31 mouse cellular contexts compared by ENCODE assay signal in genomic region chr7:112797526-112798321, GRCm38 (mm10).
DNase-seq lines count a peak whose midpoint lies in the region; ATAC-seq and TF ChIP-seq lines count a peak whose summit lies in the region.
"Had no signal": no experiment of that assay in that cellular context is flagged by ENCODE, and none has a peak within 500 bp of the region (broad histone marks: within the 10 kb centered on the region; RNA-seq: fewer than 3 reads in every experiment).

No protein-coding gene starts in this region.

- TF ChIP-seq EP300 in liver, postnatal 0 days (IDR thresholded peaks at IDR 0.05; ENCODE audit: low read depth): no peak

- H3K9me3 ChIP-seq in liver, postnatal 0 days (ENCODE audit: low read length): no peaks in the 10 kb centered on the region
- H3K9me3 ChIP-seq in embryonic facial prominence, embryonic 12.5 days: no peaks in the 10 kb centered on the region
- H3K9me3 ChIP-seq in limb, embryonic 10.5 days (replicated peaks): no peaks in the 10 kb centered on the region
- H3K9me3 ChIP-seq: forebrain, embryonic 10.5 days; forebrain, embryonic 15.5 days; heart, embryonic 10.5 days; heart, embryonic 15.5 days; hindbrain, embryonic 12.5 days; limb, embryonic 15.5 days; midbrain, embryonic 12.5 days; neural tube, embryonic 13.5 days had no signal

- no peak for ATAC-seq in liver, postnatal 0 days
- ATAC-seq in embryonic facial prominence, embryonic 12.5 days (ENCODE audit: insufficient number of reproducible peaks, insufficient read depth, low FRiP score, low TSS enrichment): no peak
- ATAC-seq: forebrain, embryonic 15.5 days; intestine, embryonic 16.5 days; Patski had no signal

- H3K4me2 ChIP-seq in liver, postnatal 0 days (ENCODE audit: low read depth, low read length): no peak overlapping the region
- no peak overlapping the region for H3K4me2 ChIP-seq in embryonic facial prominence, embryonic 12.5 days (replicated peaks)
- H3K4me2 ChIP-seq: forebrain, embryonic 15.5 days; heart, embryonic 15.5 days; hindbrain, embryonic 12.5 days; limb, embryonic 15.5 days; lung, embryonic 14.5 days; midbrain, embryonic 12.5 days; neural tube, embryonic 13.5 days had no signal

- peak; percentile 72 for DNase-seq in liver, adult 2 months (ENCODE audit: extremely low read depth, low read depth, low spot score)
- no peak for DNase-seq in liver, postnatal 0 days
- no peak for DNase-seq in limb, embryonic 10.5 days (ENCODE audit: low spot score)
- no peak for DNase-seq in cerebellum, postnatal 36 days
- DNase-seq in lung, postnatal 4 days: no peak
- no peak for DNase-seq in layer of hippocampus, postnatal 25 days (ENCODE audit: extremely low spot score in 1 of 2, low spot score in 1 of 2)
- DNase-seq: adrenal gland, postnatal 25 days; cerebellum, adult 18-20 months; cerebellum, postnatal 10 days; gastrocnemius, postnatal 10 days; heart, postnatal 36 days; kidney, adult 9 months; kidney, postnatal 14 days; lung, embryonic 14.5 days; lung, postnatal 14 days; right cerebral cortex, postnatal 4 days; thymus, postnatal 4 days had no signal

- 60% methylated on average over 8 of the region's 8 CpGs for WGBS in liver, adult 2 months
- WGBS in liver, postnatal 0 days (ENCODE audit: insufficient replicate concordance): 71% methylated on average over 8 of the region's 8 CpGs
- 70% methylated on average over 8 of the region's 8 CpGs for WGBS in embryonic facial prominence, embryonic 12.5 days
- WGBS in limb, embryonic 10.5 days: 87% methylated on average over 8 of the region's 8 CpGs

- no peak overlapping the region for H3K9ac ChIP-seq in liver, adult 2 months (ENCODE audit: low read depth, low read length)
- no peak overlapping the region for H3K9ac ChIP-seq in liver, postnatal 0 days (replicated peaks)
- no peak overlapping the region for H3K9ac ChIP-seq in embryonic facial prominence, embryonic 12.5 days
- H3K9ac ChIP-seq: forebrain, embryonic 15.5 days; heart, embryonic 15.5 days; hindbrain, embryonic 12.5 days; limb, embryonic 15.5 days; liver, embryonic 14.5 days; lung, embryonic 14.5 days; midbrain, embryonic 12.5 days; neural tube, embryonic 13.5 days had no signal

- no peak overlapping the region for H3K4me3 ChIP-seq in liver, adult 2 months (ENCODE audit: insufficient read depth, low read depth, low read length)
- H3K4me3 ChIP-seq in liver, postnatal 0 days (ENCODE audit: low read depth, low read length): no peak overlapping the region
- no peak overlapping the region for H3K4me3 ChIP-seq in embryonic facial prominence, embryonic 12.5 days
- no peak overlapping the region for H3K4me3 ChIP-seq in limb, embryonic 10.5 days
- H3K4me3 ChIP-seq: forebrain, embryonic 10.5 days; forebrain, embryonic 15.5 days; heart, embryonic 10.5 days; heart, embryonic 15.5 days; hindbrain, embryonic 12.5 days; left cerebral cortex, adult 2 months; limb, embryonic 15.5 days; midbrain, embryonic 12.5 days; neural tube, embryonic 13.5 days had no signal

- no peak overlapping the region for H3K27ac ChIP-seq in liver, adult 2 months (replicated peaks; ENCODE audit: insufficient read depth, low read depth, low read length)
- no peak overlapping the region for H3K27ac ChIP-seq in liver, postnatal 0 days (ENCODE audit: low read depth)
- H3K27ac ChIP-seq in embryonic facial prominence, embryonic 12.5 days: 0 out of 2 replicates have a peak overlapping the region, but pooled peaks have one; percentile 17
- peak overlapping the region; percentile 72 for H3K27ac ChIP-seq in limb, embryonic 10.5 days
- H3K27ac ChIP-seq: forebrain, embryonic 10.5 days; forebrain, embryonic 15.5 days; heart, embryonic 10.5 days; heart, embryonic 15.5 days; hindbrain, embryonic 12.5 days; left cerebral cortex, adult 2 months; limb, embryonic 15.5 days; liver, embryonic 14.5 days; midbrain, embryonic 12.5 days; neural tube, embryonic 13.5 days had no signal

- TF ChIP-seq POLR2A in liver, adult 2 months (IDR thresholded peaks at IDR 0.05; ENCODE audit: extremely low read depth, insufficient read depth, low read length): no peak

- H3K79me2 ChIP-seq in liver, adult 2 months (ENCODE audit: control insufficient read depth, insufficient read depth, low read length): peaks cover 16% of the 10 kb centered on the region

- TF ChIP-seq CTCF in liver, adult 2 months (IDR thresholded peaks at IDR 0.05; ENCODE audit: low read depth, low read length): no peak
- TF ChIP-seq CTCF in liver, postnatal 0 days (IDR thresholded peaks at IDR 0.05; ENCODE audit: low read depth): no peak

- H3K36me3 ChIP-seq in liver, adult 2 months (ENCODE audit: control insufficient read depth, insufficient read depth, low read length): no peaks in the 10 kb centered on the region
- H3K36me3 ChIP-seq in liver, postnatal 0 days (replicated peaks; ENCODE audit: insufficient read depth, low read length): no peaks in the 10 kb centered on the region
- no peaks in the 10 kb centered on the region for H3K36me3 ChIP-seq in embryonic facial prominence, embryonic 12.5 days
- no peaks in the 10 kb centered on the region for H3K36me3 ChIP-seq in limb, embryonic 10.5 days
- H3K36me3 ChIP-seq: forebrain, embryonic 10.5 days; forebrain, embryonic 15.5 days; heart, embryonic 15.5 days; hindbrain, embryonic 12.5 days; limb, embryonic 15.5 days; midbrain, embryonic 12.5 days; neural tube, embryonic 13.5 days had no signal

- peaks cover 12% of the 10 kb centered on the region for H3K4me1 ChIP-seq in liver, adult 2 months (ENCODE audit: control insufficient read depth, insufficient read depth, low read length)
- no peaks in the 10 kb centered on the region for H3K4me1 ChIP-seq in liver, postnatal 0 days (ENCODE audit: insufficient read depth)
- H3K4me1 ChIP-seq in embryonic facial prominence, embryonic 12.5 days: peaks cover 77% of the 10 kb centered on the region
- H3K4me1 ChIP-seq in limb, embryonic 10.5 days: peaks cover 92% of the 10 kb centered on the region

- no peaks in the 10 kb centered on the region for H3K27me3 ChIP-seq in liver, adult 2 months (ENCODE audit: control insufficient read depth, insufficient read depth, low read length)
- H3K27me3 ChIP-seq in liver, postnatal 0 days (ENCODE audit: insufficient read depth, low read length): no peaks in the 10 kb centered on the region
- H3K27me3 ChIP-seq in embryonic facial prominence, embryonic 12.5 days: no peaks in the 10 kb centered on the region
- H3K27me3 ChIP-seq in limb, embryonic 10.5 days (ENCODE audit: low read depth, poor library complexity, severe bottlenecking): no peaks in the 10 kb centered on the region
- H3K27me3 ChIP-seq: CH12.LX; forebrain, embryonic 15.5 days; heart, embryonic 15.5 days; hindbrain, embryonic 12.5 days; limb, embryonic 15.5 days; midbrain, embryonic 12.5 days; neural tube, embryonic 13.5 days; Patski had no signal

Comparison
In these comparisons a context has a peak if more than half of its experiments do, and no peak if none do; other contexts are left out.
1. H3K27ac ChIP-seq: peak in embryonic facial prominence, embryonic 12.5 days (single experiment) and limb, embryonic 10.5 days (single experiment); none in liver, adult 2 months (single experiment) and liver, postnatal 0 days (single experiment).